Mouse (Mus musculus) adrenal gland, postnatal 36 days (tissue): ENCODE data around the gene Sult4a1. TPM values are rescaled to one million over a fixed set of nuclear protein-coding genes. Genes with fewer than 3 reads are reported as not detected.
"Not testable (repeated sequence)": the region's sequence is repeated elsewhere in the genome, so short reads cannot be mapped to it uniquely, and the experiment has no call there.

Experiments
- DNase-seq, 2 experiments: peaks; one replicate each; pipeline ENCODE4 v3.0.0; 2021; ENCODE audit warnings: mixed read lengths in 1 of 2
- total RNA-seq, 2 experiments: library from RNA; stranded (reverse); gene quantifications; 2 replicates each; pipeline ENCODE4 v1.2.3; 2021

Gene Sult4a1
- total RNA-seq, 2 experiments from 2014 or later, result 2.7 to 3.7 TPM

DNA sequence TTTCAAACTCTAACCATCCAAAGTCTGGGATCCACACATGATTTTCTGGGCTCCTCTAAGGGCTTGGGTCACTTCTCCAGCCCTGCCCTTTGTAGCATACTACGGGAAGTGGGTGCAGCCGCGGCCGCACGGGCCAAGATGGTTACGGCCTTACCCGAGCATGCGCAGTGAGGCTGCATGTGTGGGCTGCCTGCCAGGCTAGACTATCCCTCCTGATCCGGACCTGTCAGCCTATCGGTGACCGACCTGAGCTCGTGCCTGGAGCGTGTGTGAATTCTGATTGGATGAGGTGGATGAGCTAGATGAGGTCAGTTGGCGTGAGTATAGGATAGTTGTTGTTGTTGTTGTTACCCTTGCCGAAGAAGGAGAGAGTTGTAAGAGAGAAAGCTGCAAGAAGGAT lies 8.0 kb downstream of the Sult4a1 start:
- not testable (repeated sequence) for DNase-seq

DNA sequence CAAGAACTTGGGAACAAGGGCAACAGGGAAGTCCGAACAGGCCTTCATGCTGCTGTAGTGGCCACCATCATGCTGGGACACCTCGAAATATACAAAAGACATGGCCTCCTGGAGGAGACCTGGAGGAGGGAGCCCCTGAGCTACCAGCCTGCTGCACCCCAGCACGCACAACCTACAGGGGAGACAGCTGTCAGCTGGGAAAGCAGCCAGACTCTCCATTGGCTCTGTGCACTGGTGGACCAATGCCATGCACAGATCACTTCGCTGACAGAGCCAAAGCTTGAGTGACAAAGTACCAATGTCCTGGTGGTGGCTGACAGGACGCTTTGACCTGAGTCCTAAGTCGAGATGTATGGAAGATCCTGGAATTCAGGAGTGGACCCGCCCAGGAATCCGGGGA lies 9.5 kb downstream of the Sult4a1 start:
- no peak for DNase-seq

DNA sequence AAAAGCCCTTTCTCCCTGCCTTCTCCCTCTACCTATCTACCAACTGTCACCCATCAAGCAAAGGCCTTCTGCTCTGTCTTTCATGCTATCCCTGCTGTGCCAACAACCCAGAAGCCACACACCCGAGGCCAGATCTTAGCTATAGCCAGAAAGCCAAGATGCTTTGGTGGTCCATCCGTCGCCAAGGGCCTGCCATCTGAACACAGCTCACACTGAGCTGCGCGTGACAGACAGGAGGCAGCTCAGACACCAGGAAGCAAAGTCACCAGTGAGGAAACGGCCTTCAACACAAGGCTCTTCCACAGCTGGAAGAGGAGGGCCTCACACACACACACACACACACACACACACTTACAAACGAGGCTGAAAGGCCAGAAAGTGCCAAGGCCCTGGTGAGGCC lies 10.6 kb downstream of the Sult4a1 start:
- no peak for DNase-seq

- no peak for DNase-seq
Measured at GRCm38 (mm10) chr15:84086775-84087174, 18.8 kb downstream of the Sult4a1 start.

GRCm38 (mm10) chr15:84086364-84086763 lies 19.2 kb downstream of the Sult4a1 start:
- DNase-seq, result peak; percentile 34 to 41

- DNase-seq, result no peak
Measured at GRCm38 (mm10) chr15:84080069-84080468, 25.5 kb downstream of the Sult4a1 start.

DNA sequence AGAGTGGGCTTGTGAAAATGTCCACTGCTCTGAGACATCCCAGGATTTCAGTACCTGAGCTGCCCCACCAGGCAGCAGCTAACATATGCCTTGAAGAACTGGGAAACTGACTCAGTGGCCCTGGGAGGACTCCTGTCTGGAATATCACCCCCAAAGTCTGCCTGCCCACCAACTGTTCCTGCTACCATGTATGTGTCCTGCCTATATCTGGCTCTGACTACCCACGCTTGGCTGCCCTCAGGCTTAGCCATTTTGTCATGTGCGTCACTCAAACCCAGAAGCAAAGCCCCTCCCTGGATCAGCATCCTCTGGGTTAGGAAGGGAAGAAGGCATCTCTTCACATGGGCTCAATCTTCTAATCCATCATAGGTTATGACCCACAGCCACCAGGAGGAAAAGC lies 26.0 kb downstream of the Sult4a1 start:
- DNase-seq, result no peak

GRCm38 (mm10) chr15:84078667-84079066 lies 26.9 kb downstream of the Sult4a1 start:
- no peak for DNase-seq

- no peak for DNase-seq
Measured at GRCm38 (mm10) chr15:84077151-84077550, 28.4 kb downstream of the Sult4a1 start.

DNA sequence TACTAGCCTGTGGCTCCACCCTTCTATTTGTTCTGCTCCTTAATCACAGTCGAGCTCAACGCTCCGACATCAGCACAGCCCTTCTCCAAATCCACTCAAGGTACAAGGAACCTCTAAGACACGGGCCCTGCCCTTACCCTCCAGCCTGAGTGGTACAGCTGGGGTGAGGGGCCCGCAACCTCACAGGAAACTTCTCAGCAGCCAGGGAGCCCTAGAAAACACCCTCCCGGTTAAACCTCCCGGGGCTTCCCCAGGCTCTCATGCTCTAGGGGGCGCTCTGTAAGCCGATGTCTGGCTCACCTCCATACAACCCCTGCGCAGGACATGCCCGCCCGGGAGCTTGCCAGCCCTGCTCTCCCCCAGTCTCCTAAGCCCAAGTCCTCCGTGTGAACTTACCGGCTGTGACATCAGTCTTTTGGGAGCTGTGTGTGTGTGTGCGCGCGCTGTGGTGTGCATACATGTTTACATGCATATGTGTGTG lies 30.8 kb downstream of the Sult4a1 start:
- peak; percentile 7 to 30 for DNase-seq

DNA sequence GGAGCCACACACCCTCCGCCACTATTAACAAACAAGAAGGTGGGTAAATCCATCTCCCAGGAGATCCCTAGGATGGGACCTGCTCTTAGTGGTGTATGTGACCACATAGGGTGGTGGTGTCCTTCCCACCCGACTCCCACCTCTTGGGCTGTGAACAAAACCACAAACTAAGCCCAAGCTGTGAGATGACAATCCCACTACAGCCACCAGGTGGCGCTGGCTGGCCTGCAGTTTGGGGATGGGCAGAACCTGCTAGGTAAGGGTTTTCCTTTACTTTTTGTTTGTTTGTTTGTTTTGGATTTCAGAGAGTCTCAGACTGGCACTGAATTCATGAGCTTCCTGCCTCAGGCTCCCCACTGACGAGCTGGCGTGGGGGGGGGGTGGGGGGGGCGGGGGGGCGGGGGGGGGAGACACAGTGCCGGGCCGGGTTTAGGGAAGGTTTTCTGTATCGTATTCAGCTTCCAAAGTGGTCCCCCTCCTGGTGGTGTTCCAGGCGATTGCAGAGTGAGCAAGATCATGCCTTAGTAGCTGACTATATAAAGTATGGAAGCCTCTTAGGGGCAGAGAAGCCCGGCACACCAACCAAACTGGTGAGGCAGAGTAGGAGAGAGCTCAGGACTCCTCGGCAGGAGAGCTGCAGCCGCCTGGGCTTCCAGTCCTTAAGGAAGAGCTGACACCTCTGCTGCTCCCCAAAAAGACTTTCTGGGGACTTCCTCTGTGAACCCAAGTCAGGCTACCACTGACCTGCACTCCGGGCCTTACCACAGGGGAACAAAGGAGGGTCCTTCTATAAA lies 31.4 kb downstream of the Sult4a1 start:
- peak; percentile 61 to 70 for DNase-seq

- DNase-seq, result no peak
Measured at GRCm38 (mm10) chr15:84073058-84073457, 32.5 kb downstream of the Sult4a1 start.

- DNase-seq, result peak; percentile 34 to 46
Measured at GRCm38 (mm10) chr15:84072226-84072625, 33.3 kb downstream of the Sult4a1 start.

- no peak for DNase-seq
Measured at GRCm38 (mm10) chr15:84070116-84070676, 35.4 kb downstream of the Sult4a1 start.

DNA sequence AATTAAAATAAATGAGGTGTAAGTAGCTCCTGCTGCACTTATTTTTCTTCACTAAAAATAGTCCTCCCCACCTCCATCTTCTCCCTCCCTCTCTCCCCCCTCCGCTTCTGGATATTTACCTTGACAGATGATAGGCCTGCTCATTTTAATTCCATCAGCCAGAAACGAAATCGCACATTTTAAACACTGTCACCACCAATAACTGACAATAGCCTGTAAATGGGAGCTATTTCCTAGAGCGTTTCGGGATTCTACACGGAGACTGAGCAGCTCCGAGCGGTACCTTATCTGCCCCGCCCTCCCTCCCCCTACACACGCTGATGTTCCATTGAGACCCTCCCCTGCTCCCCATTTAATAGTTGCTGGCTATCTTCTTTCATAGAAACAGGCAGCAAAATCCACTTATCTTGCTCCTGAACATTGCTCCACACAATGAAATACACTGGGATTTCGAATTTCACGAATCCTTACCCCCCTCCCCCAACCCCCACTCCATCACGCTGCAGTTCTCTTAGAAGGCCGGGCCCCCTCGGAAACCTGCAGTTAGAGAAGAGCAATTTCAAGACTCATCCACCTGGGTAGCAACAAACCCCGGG lies 36.0 kb downstream of the Sult4a1 start:
- DNase-seq, result no peak

- DNase-seq, result no peak
Measured at GRCm38 (mm10) chr15:84065701-84066100, 39.9 kb downstream of the Sult4a1 start.

GRCm38 (mm10) chr15:84065140-84065539 lies 40.4 kb downstream of the Sult4a1 start, which contains the start of gene Efcab6:
TSS of gene Efcab6 (minus strand) at chr15:84065379.
- DNase-seq, result no peak

DNA sequence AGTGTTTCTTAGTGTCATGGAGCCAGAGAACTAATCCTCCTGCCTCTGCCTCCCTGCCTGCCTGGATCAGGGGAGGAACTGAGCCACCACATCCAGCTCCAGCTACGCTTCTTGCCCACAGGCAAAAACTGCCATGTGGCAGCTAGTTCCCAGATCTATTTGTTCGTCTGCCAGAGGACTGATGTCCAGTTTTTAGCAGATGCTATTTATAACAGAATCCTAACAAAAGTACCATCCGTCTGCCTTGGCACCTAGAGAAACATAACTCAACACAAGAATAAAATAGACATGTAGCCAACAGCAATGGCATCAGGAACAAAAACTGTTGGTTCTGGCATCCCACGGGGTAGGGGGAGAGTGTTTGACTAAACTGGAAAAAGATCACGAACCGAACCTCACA lies 46.7 kb downstream of the Sult4a1 start:
- no peak for DNase-seq

DNA sequence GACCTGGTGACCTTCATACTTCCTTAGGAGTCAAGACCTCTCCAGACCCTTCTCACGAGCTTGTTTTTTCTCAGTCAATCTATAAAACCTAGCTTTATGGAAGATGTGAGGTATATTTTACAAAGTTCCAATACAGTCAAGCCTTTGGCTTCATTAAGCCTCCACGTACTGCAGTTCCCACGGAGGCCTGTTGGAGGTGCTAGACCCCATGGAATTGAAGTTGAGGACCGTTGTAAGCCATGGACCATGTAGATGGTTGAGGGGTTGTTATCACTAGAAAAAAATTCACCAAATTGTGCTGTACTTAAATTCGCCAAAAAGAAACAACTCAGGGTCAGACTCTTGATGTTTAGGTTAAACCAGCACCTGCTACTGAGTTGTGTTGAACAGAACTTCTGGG lies 49.5 kb downstream of the Sult4a1 start:
- no peak for DNase-seq

- peak; percentile 67 to 80 for DNase-seq
Measured at GRCm38 (mm10) chr15:84053859-84054258, 51.7 kb downstream of the Sult4a1 start.

DNA sequence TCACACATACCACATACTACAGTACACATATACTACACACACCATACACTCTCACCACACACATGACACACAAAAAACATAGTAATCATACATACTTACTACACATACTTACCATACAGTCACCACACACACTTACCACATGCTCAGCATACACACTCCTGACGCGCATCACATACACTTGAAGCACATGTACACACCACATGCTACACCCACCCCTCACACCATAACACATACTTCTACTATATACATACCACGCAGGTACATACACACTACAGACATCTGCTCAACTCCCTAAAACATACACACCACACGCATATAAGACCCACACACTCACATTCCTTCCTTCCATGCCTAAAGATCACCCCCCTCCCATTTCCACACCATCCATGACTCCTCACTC lies 52.3 kb downstream of the Sult4a1 start:
- DNase-seq, result no peak

- no peak for DNase-seq
Measured at GRCm38 (mm10) chr15:84052390-84052789, 53.2 kb downstream of the Sult4a1 start.

DNA sequence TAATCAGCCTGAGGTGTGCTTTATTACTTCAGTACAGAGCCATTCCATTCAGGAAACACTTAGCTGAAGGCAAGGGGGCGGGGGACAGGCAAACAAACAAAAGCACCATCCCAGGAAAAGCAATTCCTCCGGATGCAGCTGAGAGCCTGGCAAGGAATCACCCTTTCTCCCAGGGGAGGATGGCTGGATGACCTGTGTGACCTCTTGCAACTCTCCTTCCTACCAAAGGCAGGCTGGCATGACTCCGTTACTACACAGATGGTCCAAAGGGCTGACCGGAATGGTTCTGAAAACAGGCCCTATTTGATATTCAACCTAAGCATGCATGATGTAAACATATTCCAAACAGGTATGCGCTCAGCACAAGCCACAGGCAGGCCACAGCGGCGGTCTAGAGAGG lies 56.0 kb downstream of the Sult4a1 start:
- DNase-seq, result peak; percentile 46 to 55
